Mouse (Mus musculus): Measurements from ENCODE around the gene Pink1.
A peak's percentile ranks its signal among the peaks of the same experiment; 100 is the strongest.

The Pink1 gene

DNA sequence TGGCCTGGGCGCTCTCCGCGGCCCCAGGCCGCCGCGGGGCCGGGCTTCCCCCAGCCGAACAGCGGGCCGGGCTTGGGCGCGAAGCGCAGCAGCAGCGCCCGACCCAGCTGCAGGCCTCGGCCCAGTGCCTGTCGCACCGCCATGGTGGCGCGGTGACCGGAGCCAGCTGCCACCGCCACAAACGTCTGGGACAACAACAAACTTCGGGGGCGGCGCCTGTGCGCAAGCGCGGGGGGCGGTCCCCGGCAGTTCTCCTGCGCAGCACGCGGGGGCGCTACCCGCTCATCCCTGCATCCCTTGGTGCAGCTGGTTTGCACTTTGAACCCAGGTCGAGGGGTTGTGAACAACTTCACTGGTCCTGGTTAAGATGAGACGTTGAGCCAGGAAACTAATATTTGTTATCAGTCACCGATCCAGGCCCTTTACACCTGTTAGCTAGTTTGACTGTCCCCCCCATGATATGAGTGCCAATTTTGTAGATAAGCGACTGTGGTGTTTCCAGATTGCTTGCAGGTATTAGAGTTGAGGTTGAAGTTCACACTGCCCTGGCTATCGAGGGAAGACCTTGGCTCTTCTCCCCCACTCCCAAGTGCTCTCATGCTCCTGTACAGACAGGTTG lies at the start of gene Pink1:
Gene Pink1 (minus strand): TSS at position 231 of the 619 bp plus-strand sequence.
- peak; percentile 67 for ATAC-seq (ENCODE audit: insufficient number of reproducible peaks, low FRiP score, low TSS enrichment)

DNA sequence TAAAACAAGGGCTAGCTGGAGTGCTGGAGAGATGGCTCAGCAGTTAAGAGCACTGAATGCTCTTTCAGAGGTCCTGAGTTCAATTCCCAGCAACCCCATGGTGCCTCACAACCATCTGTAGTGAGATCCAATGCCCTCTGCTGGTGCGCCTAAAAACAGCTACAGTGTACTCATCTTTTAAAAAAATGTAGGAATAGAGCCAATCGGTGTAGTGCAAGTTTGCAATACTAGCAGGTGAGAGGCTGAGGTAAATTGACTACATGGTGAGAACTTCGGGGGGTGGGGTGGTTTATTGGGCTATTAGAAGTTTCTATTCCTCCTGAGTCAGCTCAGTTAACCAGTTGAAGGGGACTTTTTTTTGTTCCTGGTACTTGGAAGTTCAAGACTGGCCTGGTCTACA lies 49.0 kb upstream of the Pink1 start:
- no peak for ATAC-seq (ENCODE audit: insufficient number of reproducible peaks, low FRiP score, low TSS enrichment)

DNA sequence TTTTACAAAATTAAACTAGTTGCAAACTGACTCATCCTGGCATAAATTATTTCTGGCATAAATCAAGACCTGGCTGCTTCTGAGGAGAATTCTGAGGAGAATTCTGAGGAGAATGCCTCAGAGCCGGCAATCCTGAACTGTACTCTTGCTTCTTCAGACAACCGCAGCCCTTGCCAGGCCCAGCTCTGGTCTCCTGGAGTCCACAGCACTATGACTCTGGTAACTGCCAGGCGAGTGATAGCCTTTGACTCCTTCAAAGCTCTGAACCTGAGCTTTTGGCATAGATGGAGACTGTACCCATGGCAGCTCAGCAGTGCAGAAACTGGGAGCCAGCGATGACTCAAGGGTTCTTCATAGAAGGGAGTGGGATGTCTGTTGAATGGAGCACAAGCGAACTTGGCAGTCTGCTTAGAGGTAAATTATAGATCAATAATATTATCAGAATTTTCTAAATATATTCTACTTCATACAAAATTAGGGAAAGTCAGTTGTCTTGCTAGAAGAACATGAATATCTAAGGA lies 44.9 kb upstream of the Pink1 start:
- no peak for ATAC-seq (ENCODE audit: insufficient number of reproducible peaks, low FRiP score, low TSS enrichment)

DNA sequence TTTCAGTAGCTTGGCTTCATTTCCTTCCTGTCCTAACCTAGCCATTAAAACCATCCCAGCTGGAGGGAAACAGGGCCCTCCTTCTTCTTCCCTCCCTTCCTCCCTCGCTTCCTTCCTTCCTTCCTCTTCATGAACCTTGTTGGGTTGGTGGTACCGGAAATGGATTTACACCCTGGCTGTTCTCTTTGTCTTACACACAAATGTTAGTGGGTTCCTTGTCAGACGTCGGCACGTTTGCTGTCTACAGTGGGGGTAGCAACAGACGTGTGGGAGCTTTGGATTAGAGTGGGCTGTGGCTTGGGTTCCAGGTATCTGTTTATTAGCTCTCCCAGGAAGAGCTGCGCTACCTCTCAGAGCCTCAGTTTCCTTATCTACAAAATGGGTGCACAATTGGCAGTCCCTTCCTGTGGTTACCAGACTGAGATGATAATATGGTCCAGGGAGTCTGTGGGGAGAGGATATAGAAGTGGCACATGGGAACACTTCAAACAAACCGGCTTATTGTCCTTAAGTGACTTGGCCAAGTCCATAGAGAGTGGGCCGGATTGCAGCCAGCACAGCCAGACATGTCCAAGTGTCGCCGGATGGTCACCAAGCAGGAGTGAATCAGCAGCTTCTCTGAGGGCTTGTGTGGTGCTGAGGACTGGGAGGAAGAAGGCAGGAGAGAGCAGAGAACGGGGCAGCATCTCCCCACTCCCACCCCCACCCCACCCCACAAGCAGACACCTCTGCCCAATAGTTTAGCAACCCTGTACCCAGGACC lies 42.6 kb upstream of the Pink1 start:
- no peak for ATAC-seq (ENCODE audit: insufficient number of reproducible peaks, low FRiP score, low TSS enrichment)

DNA sequence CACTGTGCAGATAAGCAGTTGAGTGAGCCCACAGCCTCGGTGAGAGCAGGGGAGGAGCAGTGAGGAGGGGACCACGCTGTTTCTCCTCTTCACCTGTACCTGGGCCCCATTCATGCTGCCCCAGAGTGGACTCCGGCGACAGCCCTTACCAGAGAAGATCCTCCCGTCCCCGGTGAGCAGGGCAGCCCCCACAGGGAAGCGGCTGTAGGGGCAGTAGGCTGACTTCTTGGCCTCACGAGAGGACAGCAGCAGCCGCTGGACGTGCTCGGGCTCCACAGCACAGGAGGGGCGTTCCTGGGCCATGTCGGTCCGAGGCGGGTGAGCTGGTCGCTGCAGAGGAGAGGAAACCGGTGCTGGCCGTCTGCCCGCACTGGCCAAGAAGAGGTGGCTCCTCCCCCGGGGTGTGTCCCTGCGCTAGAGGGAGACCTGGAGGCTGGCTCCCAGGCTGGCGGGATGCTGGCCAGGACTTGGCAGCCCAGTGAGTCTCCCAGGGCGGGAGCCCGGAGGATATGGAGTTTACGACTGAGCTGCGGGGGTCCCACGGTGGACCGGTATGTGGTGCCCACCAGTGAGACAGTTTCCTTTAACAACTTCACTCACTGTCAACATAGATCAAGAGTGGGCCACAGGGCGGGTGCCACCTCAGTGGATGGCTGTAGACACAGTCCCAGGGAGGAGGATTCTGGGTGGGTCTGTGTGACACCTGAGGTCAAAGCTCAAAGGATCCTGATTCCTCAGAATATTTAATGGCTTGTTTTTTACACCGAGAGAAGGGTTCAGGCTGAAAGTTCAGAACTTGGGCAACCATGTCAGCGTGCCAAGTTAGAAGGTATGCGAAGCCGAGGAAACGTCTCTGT lies 41.8 kb upstream of the Pink1 start, which contains the start of gene Cda:
Gene Cda (minus strand): TSS at position 352 of the 857 bp plus-strand sequence.
- peak; percentile 83 for ATAC-seq (ENCODE audit: insufficient number of reproducible peaks, low FRiP score, low TSS enrichment)

DNA sequence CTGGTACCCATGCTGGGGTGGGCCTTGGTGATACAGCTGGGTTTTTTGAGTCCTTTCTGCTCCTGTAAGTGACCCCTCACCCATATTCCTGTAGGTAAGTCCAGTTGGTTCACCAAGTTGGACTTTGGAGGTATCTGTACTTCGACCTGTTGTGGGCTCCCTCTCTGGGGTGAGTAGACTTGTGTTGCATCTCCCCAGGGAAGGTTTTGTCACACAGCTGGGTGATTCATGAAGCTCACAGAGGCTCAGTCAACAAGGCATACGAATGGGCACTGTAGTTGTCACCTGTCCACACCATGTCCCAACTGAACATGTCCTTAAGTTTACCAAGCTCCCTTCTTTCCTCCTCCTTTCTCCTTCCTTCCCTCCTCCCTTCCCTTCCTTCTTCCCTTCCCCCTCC lies 40.5 kb upstream of the Pink1 start:
- no peak for ATAC-seq (ENCODE audit: insufficient number of reproducible peaks, low FRiP score, low TSS enrichment)

DNA sequence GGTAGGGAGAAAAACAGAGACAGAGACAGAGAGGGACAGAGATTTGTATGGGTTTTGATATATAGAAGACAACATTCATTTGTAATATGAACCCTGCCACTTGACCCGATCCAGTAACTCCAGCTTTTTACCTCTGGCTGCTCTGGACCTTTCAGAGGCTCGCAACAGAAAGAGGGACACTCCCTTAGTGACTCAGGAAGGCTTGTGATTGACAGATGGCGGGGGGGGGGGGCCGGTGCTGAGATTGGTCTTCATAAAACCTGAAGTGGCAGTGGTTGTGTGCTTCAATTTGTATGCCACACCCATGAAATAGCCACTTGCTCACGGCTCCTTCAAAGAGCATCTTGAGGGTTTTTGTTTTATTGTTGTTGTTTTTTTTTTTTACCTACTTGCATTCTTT lies 37.4 kb upstream of the Pink1 start:
- ATAC-seq (ENCODE audit: insufficient number of reproducible peaks, low FRiP score, low TSS enrichment), result no peak

DNA sequence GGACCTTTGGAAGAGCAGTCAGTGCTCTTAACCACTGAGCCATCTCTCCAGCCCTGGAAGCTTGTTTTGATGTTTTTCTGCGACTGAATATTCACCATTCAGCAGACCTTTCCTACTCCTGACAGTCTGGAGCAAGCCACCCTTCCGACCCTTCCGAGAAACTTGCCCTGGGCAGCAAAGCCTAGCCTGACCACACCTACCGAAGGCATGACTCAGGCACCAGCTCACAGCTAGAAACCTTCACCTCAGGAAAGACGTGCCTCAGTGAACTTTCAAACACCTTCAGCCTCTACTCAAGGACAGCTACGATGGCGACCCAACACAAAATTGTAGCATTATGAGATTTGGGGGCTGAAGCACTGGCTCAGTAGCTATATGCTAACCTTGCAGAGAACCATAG lies 36.8 kb upstream of the Pink1 start:
- ATAC-seq (ENCODE audit: insufficient number of reproducible peaks, low FRiP score, low TSS enrichment), result no peak

DNA sequence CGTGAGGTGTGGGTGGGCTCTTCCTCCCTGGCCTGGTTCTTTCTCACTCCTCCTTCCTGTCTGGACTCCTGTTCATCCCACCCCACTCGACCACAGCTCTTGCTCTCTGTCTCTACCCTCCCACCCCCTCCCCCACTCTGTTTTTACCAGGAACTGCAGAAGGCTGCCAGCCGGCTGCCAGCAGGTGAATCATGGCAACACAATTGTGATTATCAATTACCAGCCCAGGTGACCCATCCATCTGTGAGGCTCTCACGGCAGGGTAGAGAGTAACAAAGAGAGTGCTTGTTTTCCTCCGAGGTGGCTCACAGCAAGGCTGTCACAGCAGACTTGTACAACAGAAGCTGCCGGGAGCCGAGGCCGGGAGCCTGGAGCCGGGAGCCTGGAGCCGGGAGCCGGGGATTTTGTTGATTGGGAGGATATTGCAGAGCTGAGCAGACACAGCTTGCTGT lies 35.3 kb upstream of the Pink1 start:
- peak; percentile 86 for ATAC-seq (ENCODE audit: insufficient number of reproducible peaks, low FRiP score, low TSS enrichment)

DNA sequence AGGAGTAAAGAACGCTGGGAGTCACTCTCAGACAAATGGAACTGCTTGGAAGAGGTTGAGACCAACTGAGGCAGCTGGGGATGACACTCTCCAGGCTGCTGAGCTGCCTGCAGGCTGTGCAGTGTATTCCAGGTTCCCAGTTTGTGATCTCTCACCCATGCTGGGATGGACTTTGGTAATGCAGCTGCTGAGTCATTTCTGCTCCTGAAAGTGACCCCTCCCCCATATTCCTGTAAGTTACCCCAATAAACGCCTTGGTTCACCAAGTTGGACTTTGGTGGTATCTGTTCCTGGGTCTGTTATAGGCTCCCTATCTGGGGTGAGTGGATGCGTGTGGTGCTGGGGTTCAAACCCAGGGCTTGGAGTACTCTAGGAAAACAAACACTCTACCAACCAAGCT lies 32.1 kb upstream of the Pink1 start:
- ATAC-seq (ENCODE audit: insufficient number of reproducible peaks, low FRiP score, low TSS enrichment), result no peak

DNA sequence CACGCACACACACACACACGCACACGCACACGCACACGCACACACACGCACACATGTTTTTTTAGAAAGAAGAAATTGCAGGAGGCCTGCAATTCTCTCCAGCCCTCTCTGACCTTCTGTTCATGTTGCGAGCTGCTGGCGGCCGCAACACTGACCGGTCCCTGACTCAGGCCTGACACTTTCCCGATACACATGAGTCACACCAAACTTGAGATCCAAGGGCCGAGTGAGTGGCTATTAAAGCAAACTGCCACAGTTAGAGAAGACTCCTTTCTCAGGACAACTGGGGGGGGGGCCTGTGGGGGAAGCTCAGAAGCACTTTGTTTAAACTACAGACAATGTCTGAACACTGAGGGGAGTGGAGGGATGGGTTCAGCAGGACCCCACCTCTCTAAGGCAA lies 30.4 kb upstream of the Pink1 start:
- no peak for ATAC-seq (ENCODE audit: insufficient number of reproducible peaks, low FRiP score, low TSS enrichment)

DNA sequence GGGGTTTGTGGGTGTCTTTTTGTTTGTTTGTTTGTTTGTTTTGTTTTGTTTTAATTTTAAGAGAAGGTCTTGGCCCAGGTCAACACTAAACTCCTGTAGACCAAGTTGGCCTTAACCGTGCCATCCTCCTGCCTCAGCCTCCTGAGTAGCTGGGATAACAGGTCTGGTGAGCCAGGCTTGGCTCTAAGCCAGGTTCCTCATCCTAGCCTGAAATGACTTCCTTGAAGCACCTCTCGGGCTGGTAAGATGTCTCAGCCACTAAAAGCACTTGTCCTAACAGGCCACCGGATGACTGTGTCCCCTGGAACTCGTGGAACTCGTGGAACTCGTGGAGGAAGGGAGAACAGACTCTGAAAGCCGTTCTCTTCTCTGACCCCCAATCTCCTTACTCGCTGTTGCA lies 30.0 kb upstream of the Pink1 start:
- no peak for ATAC-seq (ENCODE audit: insufficient number of reproducible peaks, low FRiP score, low TSS enrichment)

DNA sequence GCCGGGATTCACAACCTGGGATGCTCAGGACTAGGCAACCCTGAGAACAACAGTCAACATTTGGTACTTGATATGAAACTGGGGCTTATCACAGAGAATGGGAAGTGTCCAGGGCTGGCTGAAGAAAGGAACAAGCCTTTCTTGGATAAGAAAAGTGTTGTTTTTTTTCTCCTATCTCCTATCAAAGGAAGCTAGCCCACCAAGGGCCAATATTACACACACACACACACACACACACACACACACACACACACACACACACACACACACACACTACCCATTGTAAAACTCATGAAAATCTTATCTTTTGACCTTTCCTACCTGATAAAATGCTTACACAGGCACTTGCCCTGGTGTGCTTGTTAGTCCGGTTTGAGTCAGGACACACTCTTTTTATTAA lies 29.4 kb upstream of the Pink1 start:
- no peak for ATAC-seq (ENCODE audit: insufficient number of reproducible peaks, low FRiP score, low TSS enrichment)

DNA sequence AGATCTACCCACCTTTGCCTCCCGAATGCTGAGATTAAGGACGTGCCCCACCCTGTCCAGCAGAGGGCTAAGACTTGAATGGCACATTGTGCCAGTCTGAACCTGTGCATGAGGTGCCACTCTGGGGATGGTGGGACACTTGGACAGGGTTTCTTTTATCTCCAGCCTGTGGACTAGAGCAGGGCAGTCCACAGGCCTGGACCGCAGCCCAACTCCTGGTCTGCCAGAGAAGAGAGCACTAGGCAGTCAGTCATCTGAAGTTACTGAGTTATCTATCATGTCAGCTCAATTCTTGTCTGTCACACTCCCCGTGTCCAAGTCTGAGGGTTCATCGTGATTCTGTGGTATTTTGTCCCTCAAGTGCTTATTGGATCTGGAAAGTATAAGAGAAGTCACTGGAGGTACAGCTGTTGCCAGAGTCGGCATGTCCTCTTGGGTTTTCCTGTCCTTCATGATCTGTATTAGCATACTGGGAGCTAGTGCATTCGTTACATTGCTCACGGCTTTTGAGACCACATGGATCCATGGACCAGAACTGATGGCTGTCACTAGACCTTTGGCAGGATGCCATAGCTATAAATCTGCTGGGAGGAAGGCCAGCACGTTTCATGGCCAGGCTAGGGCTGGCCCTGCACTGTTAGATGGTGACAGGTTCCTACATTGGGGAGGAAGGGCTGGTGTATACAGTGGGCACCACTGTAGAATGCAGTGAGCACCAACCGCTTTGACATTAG lies 27.5 kb upstream of the Pink1 start:
- no peak for ATAC-seq (ENCODE audit: insufficient number of reproducible peaks, low FRiP score, low TSS enrichment)

DNA sequence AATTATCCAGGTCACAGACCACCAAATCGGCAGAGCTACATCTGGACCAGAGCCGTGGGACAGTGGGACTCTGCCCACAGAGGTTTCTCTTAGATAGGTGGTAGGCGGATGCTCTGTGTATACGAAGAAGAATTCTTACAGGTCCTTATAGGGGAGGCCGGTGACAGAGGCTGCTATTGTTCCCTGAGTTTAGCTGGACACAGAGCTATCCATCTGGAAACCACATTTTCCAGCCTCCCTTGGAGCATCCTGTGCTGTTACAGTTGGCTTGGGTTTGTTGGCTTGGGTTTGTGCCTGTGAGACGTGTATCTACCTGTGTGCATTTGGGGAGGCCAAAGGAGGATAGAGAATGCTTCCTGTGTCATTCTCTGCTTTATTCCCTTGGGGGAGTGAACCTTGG lies 26.6 kb upstream of the Pink1 start:
- no peak for ATAC-seq (ENCODE audit: insufficient number of reproducible peaks, low FRiP score, low TSS enrichment)

DNA sequence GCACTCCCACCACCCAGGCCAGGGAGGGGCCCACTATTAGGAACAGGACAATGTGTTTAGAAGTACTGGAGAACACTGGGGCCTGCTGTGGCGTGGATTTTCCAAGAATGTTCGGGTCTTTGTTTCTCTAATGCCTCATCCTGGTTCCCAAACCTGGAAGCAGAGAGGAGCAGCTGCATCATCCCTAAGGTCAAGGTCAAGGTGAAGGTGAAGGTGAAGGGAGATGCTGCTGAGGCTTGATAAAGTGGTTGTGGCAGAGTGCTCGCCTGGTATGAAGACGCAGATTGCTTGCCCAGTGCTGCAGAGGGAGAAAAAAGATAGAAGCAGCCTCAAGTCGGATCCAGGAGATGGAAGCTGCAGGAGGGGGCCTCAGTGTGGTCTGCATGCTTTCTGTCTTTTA lies 25.7 kb upstream of the Pink1 start:
- no peak for ATAC-seq (ENCODE audit: insufficient number of reproducible peaks, low FRiP score, low TSS enrichment)

DNA sequence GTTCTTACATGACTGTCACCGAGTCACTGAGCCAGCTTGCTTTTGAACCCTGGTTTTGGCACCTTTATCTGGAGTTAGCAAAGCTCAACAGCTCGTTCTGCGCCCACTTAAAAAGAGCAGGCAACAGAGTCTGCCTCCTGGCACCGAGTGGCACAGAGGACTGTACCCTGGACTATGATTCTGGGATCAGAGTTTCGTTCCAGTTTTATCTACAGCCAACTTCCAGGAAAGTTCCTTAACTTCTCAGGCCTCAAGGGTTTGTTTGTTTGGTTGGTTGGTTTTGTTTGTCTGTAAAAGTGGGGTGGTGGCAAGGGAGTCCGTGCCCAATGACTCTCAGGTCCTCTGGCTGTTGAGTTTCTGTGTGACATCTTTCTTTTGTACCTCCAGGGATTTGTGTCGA lies 22.6 kb upstream of the Pink1 start:
- no peak for ATAC-seq (ENCODE audit: insufficient number of reproducible peaks, low FRiP score, low TSS enrichment)

DNA sequence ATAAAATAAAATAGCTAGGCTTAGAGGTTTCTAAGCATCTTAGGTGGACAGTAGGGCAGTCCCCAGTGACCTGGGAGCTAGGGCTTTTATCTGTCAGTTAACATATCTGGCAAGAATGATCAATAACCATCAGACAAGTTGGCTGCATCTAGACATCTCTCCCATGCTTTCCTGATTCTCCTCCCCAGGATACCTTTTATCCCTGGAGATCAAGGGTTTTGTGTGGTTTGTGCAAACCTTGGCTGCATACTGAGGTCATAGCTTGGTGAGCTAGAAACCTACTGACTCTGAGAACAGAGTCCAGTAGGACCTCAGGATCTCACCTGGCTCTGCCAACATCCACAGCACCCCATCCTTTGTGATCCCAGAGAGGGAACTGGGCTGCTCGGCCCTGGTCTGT lies 21.2 kb upstream of the Pink1 start:
- ATAC-seq (ENCODE audit: insufficient number of reproducible peaks, low FRiP score, low TSS enrichment), result no peak

DNA sequence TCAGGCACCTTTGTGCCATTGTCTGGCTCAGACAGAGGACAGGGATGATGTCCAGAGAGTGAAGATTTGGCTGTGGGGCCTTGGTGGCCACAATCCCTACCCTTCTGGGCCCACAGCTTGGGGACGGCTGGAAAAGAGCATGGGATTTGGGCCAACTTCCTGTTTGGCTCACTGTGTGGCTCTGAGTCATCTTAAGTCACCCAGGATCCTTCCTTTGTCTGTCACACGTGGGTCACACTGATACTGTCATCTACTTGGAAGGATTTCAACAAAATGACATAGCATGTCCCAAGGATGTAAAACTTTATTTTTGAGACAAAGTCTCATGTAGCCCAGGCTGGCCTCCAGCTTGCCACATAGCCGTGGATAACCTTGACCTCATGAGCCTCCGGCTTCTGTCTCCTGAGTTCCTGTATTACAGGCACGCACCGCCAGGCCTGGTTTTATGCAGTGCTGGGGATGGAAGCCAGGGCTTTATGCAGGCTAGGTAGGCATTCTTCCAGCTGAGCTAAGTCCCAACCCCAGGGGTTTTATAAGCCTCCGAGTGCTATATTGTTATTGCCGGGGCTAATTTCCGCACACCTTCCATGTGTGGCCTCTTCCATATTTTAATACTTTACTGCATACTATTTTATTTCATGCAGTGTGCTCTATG lies 18.9 kb upstream of the Pink1 start:
- no peak; the same call in 1 of the 2 replicates for ATAC-seq (ENCODE audit: insufficient number of reproducible peaks, low FRiP score, low TSS enrichment)

Data from cerebellum, adult (tissue).